Mouse (Mus musculus): ENCODE measurements around the gene Tcl1b3. TPM values are rescaled to one million over a fixed set of nuclear protein-coding genes. Genes with fewer than 3 reads are reported as not detected.

Gene Tcl1b3
- total RNA-seq, 2 experiments from 2014 or later = not detected

DNA sequence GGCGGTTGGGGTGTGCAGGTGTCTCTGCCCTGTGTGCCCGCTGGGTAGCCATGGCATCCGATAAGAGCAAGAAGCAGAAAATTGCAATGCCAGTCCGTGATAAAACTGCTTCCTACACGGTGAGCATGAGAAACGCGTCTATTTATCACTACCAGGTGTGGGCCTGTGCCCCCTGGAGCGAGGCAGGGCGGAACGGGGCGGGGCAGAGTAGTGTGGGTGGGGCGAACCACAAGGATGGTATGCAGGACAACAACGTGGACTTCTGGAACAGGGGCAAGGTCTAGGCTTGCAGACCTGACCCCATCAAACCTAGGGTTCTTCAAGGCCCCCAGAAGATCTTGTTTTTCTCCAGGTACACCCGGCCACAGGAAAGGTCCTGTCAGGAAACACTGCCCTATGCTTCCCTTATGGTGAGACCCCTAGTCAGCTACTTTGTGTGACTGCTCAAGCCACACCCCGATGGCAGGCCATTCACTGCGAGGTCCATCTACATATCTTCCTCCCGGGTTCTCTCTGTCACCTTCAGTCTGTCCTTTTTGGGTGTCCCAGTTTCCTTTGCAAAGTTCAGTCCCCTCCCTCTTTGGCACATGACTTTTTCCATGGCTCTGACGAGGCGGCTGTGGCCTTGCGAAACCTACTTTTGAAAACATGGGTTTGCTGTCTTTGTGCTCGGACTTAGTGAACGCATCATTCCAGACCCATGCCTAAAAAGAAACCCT lies 31.9 kb downstream of the Tcl1b3 start, which contains the start of gene Tcl1:
Tcl1 (minus strand) TSS at position 193 of the 719 bp plus-strand sequence.
- intact Hi-C loops (cut with DNase I; ENCODE audit: low total_unique reads) = no loop called here

GRCm38 (mm10) chr12:105224621-105225320 lies 33.9 kb downstream of the Tcl1b3 start:
- intact Hi-C loops (cut with DNase I; ENCODE audit: low total_unique reads) = no loop called here
- DNase-seq = no peak

More for the DNA sequence above, 31.9 kb downstream of the Tcl1b3 start, which contains the start of gene Tcl1:
- no peak for DNase-seq

DNA sequence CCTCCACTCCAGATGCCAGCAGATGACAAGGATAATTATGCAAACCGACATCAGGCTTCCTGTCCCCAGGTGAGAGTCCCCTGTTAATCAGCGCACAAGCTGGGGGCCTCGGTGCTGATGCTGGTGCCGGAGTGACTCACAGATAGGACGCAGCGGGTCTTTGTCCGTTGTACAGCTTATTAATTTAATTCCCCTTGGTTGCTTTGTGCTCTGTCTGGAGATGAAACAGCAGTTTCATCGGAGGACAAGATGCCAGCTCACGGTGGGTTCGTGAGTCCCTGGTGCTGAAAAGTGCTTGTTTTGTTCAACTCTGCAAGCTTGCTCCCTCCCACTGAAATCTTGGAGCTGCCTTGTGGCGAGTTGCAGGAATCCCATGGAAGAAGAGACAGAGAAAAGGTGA lies 43.5 kb downstream of the Tcl1b3 start:
- DNase-seq = no peak
- intact Hi-C loops (cut with DNase I; ENCODE audit: low total_unique reads) = no loop called here

DNA sequence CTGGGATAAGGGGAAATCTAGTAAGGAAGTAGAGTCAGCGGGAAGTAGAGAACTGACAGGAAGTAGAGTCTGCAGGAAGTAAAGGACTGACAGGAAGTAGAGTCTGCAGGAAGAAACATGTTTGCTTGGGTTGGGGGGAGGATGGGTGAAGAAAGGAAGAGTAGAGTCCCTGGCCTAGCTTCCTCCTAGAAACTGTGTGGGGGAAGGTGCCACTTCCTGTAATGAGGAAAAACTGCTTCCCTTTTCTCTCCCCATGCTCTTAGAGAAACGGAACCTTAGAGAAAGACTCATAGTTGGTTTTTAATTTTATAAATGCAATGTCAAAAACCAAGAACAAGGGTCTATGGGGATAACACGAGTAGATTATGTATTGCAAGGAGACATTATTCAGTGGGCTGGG lies 44.2 kb downstream of the Tcl1b3 start:
- intact Hi-C loops (cut with DNase I; ENCODE audit: low total_unique reads) = no loop called here
- no peak for DNase-seq

GRCm38 (mm10) chr12:105239060-105239459 lies 48.2 kb downstream of the Tcl1b3 start:
- intact Hi-C loops (cut with DNase I; ENCODE audit: low total_unique reads) = no loop called here
- DNase-seq = no peak

Other genes starting within 250 kb of the Tcl1b3 start
- 1 to 10 TPM; 5.7 TPM for gene Syne3, start 181.2 kb upstream of the Tcl1b3 start, total RNA-seq (2021)
- gene Glrx5, start 158.4 kb upstream of the Tcl1b3 start, total RNA-seq (2021) = 10 to 100 TPM; 66.0 to 67.1 TPM
- not detected for gene Tcl1b2, start 45.0 kb upstream of the Tcl1b3 start, total RNA-seq (2021)
- gene Tcl1b1, start 31.4 kb upstream of the Tcl1b3 start, total RNA-seq (2021) = not detected
- gene Tcl1b5, start 14.7 kb upstream of the Tcl1b3 start, total RNA-seq (2021) = not detected
- gene Tcl1b4, start 10.9 kb downstream of the Tcl1b3 start, total RNA-seq (2021) = not detected
- not detected for gene Tcl1, start 31.8 kb downstream of the Tcl1b3 start, total RNA-seq (2021)
- not detected for gene Tunar, start 142.8 kb downstream of the Tcl1b3 start, total RNA-seq (2021)

All from gastrocnemius, postnatal 14 days (tissue).